Mouse (Mus musculus) lung, adult 2 months (tissue): ENCODE data around the gene Rps2.

Experiments used
- CTCF ChIP-seq: fragments of 200-500 bp; IDR thresholded peaks from 2 replicates; pipeline ENCODE4 v1.5.1; 2011; ENCODE audit warnings: mild to moderate bottlenecking, low read length, control low read depth; ENCODE audit not compliant: insufficient read depth
- POLR2A ChIP-seq: fragments of 200-500 bp; IDR thresholded peaks from 2 replicates; pipeline ENCODE4 v1.6.1; 2011; ENCODE audit warnings: low read depth, mild to moderate bottlenecking, control low read depth, low read length, borderline replicate concordance; ENCODE audit errors: extremely low read depth

DNA sequence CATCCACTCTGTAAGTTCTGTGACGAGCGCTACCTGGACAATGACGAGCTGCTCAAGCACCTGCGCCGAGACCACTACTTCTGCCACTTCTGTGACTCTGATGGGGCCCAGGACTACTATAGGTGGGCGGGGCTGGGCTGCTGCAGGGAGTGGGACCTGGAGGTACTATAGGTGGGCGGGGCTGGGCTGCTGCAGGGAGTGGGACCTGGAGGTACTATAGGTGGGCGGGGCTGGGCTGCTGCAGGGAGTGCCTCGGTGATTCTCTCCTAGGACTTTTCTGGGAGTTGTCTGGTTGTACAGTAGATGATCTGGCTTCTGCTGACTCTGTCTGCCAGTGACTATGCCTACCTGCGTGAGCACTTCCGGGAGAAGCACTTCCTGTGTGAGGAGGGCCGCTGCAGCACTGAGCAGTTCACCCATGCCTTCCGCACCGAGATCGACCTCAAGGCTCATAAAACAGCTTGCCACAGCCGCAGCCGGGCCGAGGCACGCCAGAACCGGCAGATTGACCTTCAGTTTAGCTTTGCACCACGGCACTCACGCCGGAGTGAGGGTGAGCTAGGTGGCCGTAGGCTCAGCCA lies 40.3 kb upstream of the Rps2 start:
- TF ChIP-seq POLR2A (no peak), CTCF (no peak)
